In genomic region chr1:88938458-88938857, GRCm38 (mm10) we compare ENCODE assay signal across 18 mouse cellular contexts.
DNase-seq lines count a peak whose midpoint lies in the region; ATAC-seq and TF ChIP-seq lines count a peak whose summit lies in the region.
"Had no signal": no experiment of that assay in that cellular context is flagged by ENCODE, and none has a peak within 500 bp of the region (broad histone marks: within the 10 kb centered on the region; RNA-seq: fewer than 3 reads in every experiment).

No protein-coding gene starts in this region.

- H3K9me3 ChIP-seq in forebrain, embryonic 13.5 days (replicated peaks) = 0 out of 2 replicates have a peak, but pooled peaks cover 7% of the 10 kb centered on the region
- H3K9me3 ChIP-seq in forebrain, postnatal 0 days (ENCODE audit: low read length) = no peaks in the 10 kb centered on the region
- no peaks in the 10 kb centered on the region for H3K9me3 ChIP-seq in ES-E14 (ENCODE audit: control insufficient read depth, insufficient read depth, low read depth, low read length)
- no peaks in the 10 kb centered on the region for H3K9me3 ChIP-seq in hindbrain, postnatal 0 days (ENCODE audit: low read length)
- no peaks in the 10 kb centered on the region for H3K9me3 ChIP-seq in kidney, postnatal 0 days (replicated peaks; ENCODE audit: low read length)
- H3K9me3 ChIP-seq: embryonic facial prominence, embryonic 15.5 days had no signal

- H3K9ac ChIP-seq in forebrain, embryonic 13.5 days = no peak overlapping the region
- H3K9ac ChIP-seq in forebrain, postnatal 0 days = no peak overlapping the region
- H3K9ac ChIP-seq in ES-E14 (ENCODE audit: insufficient read depth, low read depth, low read length, poor library complexity, severe bottlenecking) = no peak overlapping the region
- no peak overlapping the region for H3K9ac ChIP-seq in hindbrain, postnatal 0 days (replicated peaks; ENCODE audit: low read length)
- H3K9ac ChIP-seq in kidney, postnatal 0 days (ENCODE audit: low read depth, low read length) = no peak overlapping the region
- H3K9ac ChIP-seq: embryonic facial prominence, embryonic 15.5 days; limb, embryonic 12.5 days; liver, embryonic 14.5 days had no signal

- TF ChIP-seq CTCF in forebrain, postnatal 0 days (IDR thresholded peaks at IDR 0.05; ENCODE audit: low read depth) = no peak
- no peak for TF ChIP-seq CTCF in hindbrain, postnatal 0 days (IDR thresholded peaks at IDR 0.05; ENCODE audit: low read depth)
- no peak for TF ChIP-seq CTCF in kidney, postnatal 0 days (IDR thresholded peaks at IDR 0.05; ENCODE audit: low read depth)

- no peak for DNase-seq in forebrain, postnatal 0 days
- DNase-seq in ES-E14 (ENCODE audit: low read depth, low spot score) = no peak
- DNase-seq in hindbrain, postnatal 0 days (ENCODE audit: low spot score) = no peak
- DNase-seq in kidney, postnatal 0 days (ENCODE audit: low spot score) = no peak
- DNase-seq in thymus, postnatal 36 days = no peak
- no peak for DNase-seq in layer of hippocampus, adult 9-11 months
- no peak for DNase-seq in spleen, postnatal 36 days (ENCODE audit: low spot score in 2 of 2)
- DNase-seq: cerebellum, adult 11 months; gastrocnemius, postnatal 14 days; heart, postnatal 14 days; lung, postnatal 10 days; thymus, adult 18-20 months had no signal

- H3K27ac ChIP-seq in forebrain, embryonic 13.5 days = no peak overlapping the region
- H3K27ac ChIP-seq in forebrain, postnatal 0 days (ENCODE audit: low read depth, low read length) = no peak overlapping the region
- no peak overlapping the region for H3K27ac ChIP-seq in ES-E14 (ENCODE audit: insufficient read depth, low read depth, low read length, poor library complexity, severe bottlenecking)
- H3K27ac ChIP-seq in hindbrain, postnatal 0 days = no peak overlapping the region
- H3K27ac ChIP-seq in kidney, postnatal 0 days = no peak overlapping the region
- H3K27ac ChIP-seq: embryonic facial prominence, embryonic 15.5 days; heart, embryonic 10.5 days; limb, embryonic 12.5 days; liver, embryonic 14.5 days had no signal

- 0 out of 2 replicates have a peak, but pooled peaks have one; percentile 21 for ATAC-seq in forebrain, embryonic 13.5 days
- no peak for ATAC-seq in forebrain, postnatal 0 days
- ATAC-seq in hindbrain, postnatal 0 days = peak; percentile 38; the same call in 1 of the 2 replicates
- ATAC-seq in kidney, postnatal 0 days (replicated peaks; ENCODE audit: low FRiP score, low read depth) = peak; percentile 85
- ATAC-seq: intestine, embryonic 16.5 days had no signal

- no peaks in the 10 kb centered on the region for H3K36me3 ChIP-seq in forebrain, embryonic 13.5 days (ENCODE audit: poor library complexity, severe bottlenecking)
- no peaks in the 10 kb centered on the region for H3K36me3 ChIP-seq in forebrain, postnatal 0 days (ENCODE audit: insufficient read depth)
- H3K36me3 ChIP-seq in ES-E14 (ENCODE audit: control insufficient read depth, insufficient read depth, low read length, poor library complexity, severe bottlenecking) = no peaks in the 10 kb centered on the region
- no peaks in the 10 kb centered on the region for H3K36me3 ChIP-seq in hindbrain, postnatal 0 days (ENCODE audit: insufficient read depth, low read length)
- no peaks in the 10 kb centered on the region for H3K36me3 ChIP-seq in kidney, postnatal 0 days (ENCODE audit: insufficient read depth, low read length)
- H3K36me3 ChIP-seq: embryonic facial prominence, embryonic 15.5 days; heart, embryonic 10.5 days; limb, embryonic 12.5 days had no signal

- H3K4me2 ChIP-seq in forebrain, embryonic 13.5 days = no peak overlapping the region
- H3K4me2 ChIP-seq in forebrain, postnatal 0 days (ENCODE audit: low read depth) = no peak overlapping the region
- no peak overlapping the region for H3K4me2 ChIP-seq in hindbrain, postnatal 0 days (ENCODE audit: low read depth, low read length)
- no peak overlapping the region for H3K4me2 ChIP-seq in kidney, postnatal 0 days (ENCODE audit: low read length)
- H3K4me2 ChIP-seq: embryonic facial prominence, embryonic 15.5 days; limb, embryonic 12.5 days had no signal

- 60% methylated on average over 7 of the region's 7 CpGs for WGBS in forebrain, embryonic 13.5 days
- WGBS in forebrain, postnatal 0 days = 53% methylated on average over 7 of the region's 7 CpGs
- 49% methylated on average over 7 of the region's 7 CpGs for WGBS in hindbrain, postnatal 0 days
- WGBS in kidney, postnatal 0 days = 41% methylated on average over 7 of the region's 7 CpGs

- H3K4me3 ChIP-seq in forebrain, embryonic 13.5 days = no peak overlapping the region
- H3K4me3 ChIP-seq in forebrain, postnatal 0 days (ENCODE audit: low read depth, low read length) = no peak overlapping the region
- no peak overlapping the region for H3K4me3 ChIP-seq in ES-E14 (ENCODE audit: insufficient read depth in 1 of 2, low read depth in 1 of 2, low read length in 2 of 2, poor library complexity in 1 of 2, severe bottlenecking in 1 of 2)
- no peak overlapping the region for H3K4me3 ChIP-seq in hindbrain, postnatal 0 days (ENCODE audit: low read length)
- H3K4me3 ChIP-seq in kidney, postnatal 0 days (replicated peaks; ENCODE audit: low read depth, low read length) = no peak overlapping the region
- H3K4me3 ChIP-seq: embryonic facial prominence, embryonic 15.5 days; heart, embryonic 10.5 days; limb, embryonic 12.5 days had no signal

- H3K4me1 ChIP-seq in forebrain, embryonic 13.5 days = peaks cover 12% of the 10 kb centered on the region
- no peaks in the 10 kb centered on the region for H3K4me1 ChIP-seq in forebrain, postnatal 0 days (ENCODE audit: insufficient read depth)
- H3K4me1 ChIP-seq in ES-E14 (ENCODE audit: control insufficient read depth in 2 of 2, insufficient read depth in 2 of 2, low read length in 2 of 2, poor library complexity in 1 of 2) = 0 out of 4 replicates have a peak, but pooled peaks cover 0 to 2% of the 10 kb centered on the region in 2 experiments
- peaks cover 6% of the 10 kb centered on the region; the same call in 1 of the 2 replicates for H3K4me1 ChIP-seq in hindbrain, postnatal 0 days (ENCODE audit: insufficient read depth, low read length)
- H3K4me1 ChIP-seq in kidney, postnatal 0 days (replicated peaks; ENCODE audit: insufficient read depth, low read length) = no peaks in the 10 kb centered on the region; the same call in 1 of the 2 replicates
- H3K4me1 ChIP-seq: embryonic facial prominence, embryonic 15.5 days had no signal

- H3K27me3 ChIP-seq in forebrain, embryonic 13.5 days = no peaks in the 10 kb centered on the region
- H3K27me3 ChIP-seq in forebrain, postnatal 0 days (ENCODE audit: insufficient read depth, low read length) = no peaks in the 10 kb centered on the region
- no peaks in the 10 kb centered on the region for H3K27me3 ChIP-seq in hindbrain, postnatal 0 days (ENCODE audit: insufficient read depth, low read length)
- no peaks in the 10 kb centered on the region for H3K27me3 ChIP-seq in kidney, postnatal 0 days (ENCODE audit: insufficient read depth, low read length)
- H3K27me3 ChIP-seq: embryonic facial prominence, embryonic 15.5 days; limb, embryonic 12.5 days had no signal

- in situ Hi-C loops in ES-E14 (cut with MboI; ENCODE audit: low sequenced_read_pairs in 2 of 2, unreplicated experiment in 2 of 2) = no loop called here

TF ChIP-seq in ES-E14, 5 proteins besides CTCF, POLR2A, EP300 and RAD21:
- TF ChIP-seq MAFK (IDR thresholded peaks at IDR 0.05; ENCODE audit: insufficient read depth, low read depth, low read length) = 0 out of 2 replicates have a peak, but pooled peaks have one; percentile 12
- TF ChIP-seq ZNF384 (IDR thresholded peaks at IDR 0.05; ENCODE audit: low read depth, low read length) = no peak
